Mouse (Mus musculus) liver, adult 2 months (tissue): ENCODE measurements around the gene Sept4. TPM values are rescaled to one million over a fixed set of nuclear protein-coding genes. Genes with fewer than 3 reads are reported as not detected.
A peak's percentile ranks its signal among the peaks of the same experiment; 100 is the strongest.

ENCODE experiments used
- DNase-seq: peaks from one replicate; pipeline ENCODE4 v3.0.0-alpha.2; 2011; ENCODE audit warnings: low read depth, low spot score; ENCODE audit errors: extremely low read depth
- H3K27ac ChIP-seq: fragments of 200-500 bp; replicated peaks from 2 replicates; pipeline ENCODE4 v1.5.1; 2012; ENCODE audit warnings: low read depth, mild to moderate bottlenecking, control low read depth, inconsistent platforms, low read length; ENCODE audit not compliant: insufficient read depth
- H3K27me3 ChIP-seq: fragments of 200-500 bp; 2 replicates; pipeline ENCODE4 v1.6.1; 2012; ENCODE audit warnings: mild to moderate bottlenecking, moderate library complexity, low read length, inconsistent platforms; ENCODE audit not compliant: control insufficient read depth, insufficient read depth
- H3K36me3 ChIP-seq: fragments of 200-500 bp; 2 replicates; pipeline ENCODE4 v1.6.1; 2012; ENCODE audit warnings: low read length, inconsistent platforms; ENCODE audit not compliant: control insufficient read depth, insufficient read depth
- H3K4me1 ChIP-seq: fragments of 200-500 bp; 2 replicates; pipeline ENCODE4 v1.6.1; 2011; ENCODE audit warnings: low read length; ENCODE audit not compliant: control insufficient read depth, insufficient read depth
- H3K4me3 ChIP-seq: fragments of 200-500 bp; 2 replicates; pipeline ENCODE4 v1.5.1; 2011; ENCODE audit warnings: low read depth, mild to moderate bottlenecking, control low read depth, low read length, moderate library complexity; ENCODE audit not compliant: insufficient read depth
- H3K79me2 ChIP-seq: fragments of 200-500 bp; 2 replicates; pipeline ENCODE4 v1.6.1; 2012; ENCODE audit warnings: inconsistent platforms, mild to moderate bottlenecking, low read length, moderate library complexity; ENCODE audit not compliant: control insufficient read depth, insufficient read depth
- H3K9ac ChIP-seq: fragments of 200-500 bp; 2 replicates; pipeline ENCODE4 v1.6.1; 2012; ENCODE audit warnings: low read depth, mild to moderate bottlenecking, control low read depth, inconsistent platforms, low read length
- CTCF ChIP-seq: fragments of 200-500 bp; IDR thresholded peaks from 2 replicates; pipeline ENCODE4 v1.5.1; 2011; ENCODE audit warnings: low read depth, low read length, control low read depth
- POLR2A ChIP-seq: fragments of 200-500 bp; IDR thresholded peaks from 2 replicates; pipeline ENCODE4 v1.6.1; 2011; ENCODE audit warnings: low read length, control low read depth; ENCODE audit not compliant: insufficient read depth; ENCODE audit errors: extremely low read depth
- WGBS: fragments of 180-500 bp; shearing (Covaris S2); methylation state at CpG from one replicate; pipeline ENCODE4 v1.1.7; 2018; 5-methylcytosine and 5-hydroxymethylcytosine counted together
- polyA plus RNA-seq: library from polyadenylated mRNA; depleted of rRNA; stranded (reverse); fragments of >200 nt; gene quantifications from 2 replicates; pipeline ENCODE4 v1.2.3, GENCODE M21; 2012
- total RNA-seq: library from RNA; depleted of rRNA; stranded (reverse); fragments of >200 nt; gene quantifications from 2 replicates; pipeline ENCODE4 v1.2.3, GENCODE M21; 2014

Sept4 gene
- total and polyA plus RNA-seq, 2 experiments = 10.8 TPM

GRCm38 (mm10) chr11:87580543-87581085 lies 11.9 kb downstream of the Sept4 start:
- peak overlapping the region; percentile 11; the same call in 1 of the 2 replicates for H3K4me3 ChIP-seq
- H3K27me3 ChIP-seq = no peaks in the 10 kb centered on the region
- no peak for TF ChIP-seq POLR2A
- H3K9ac ChIP-seq = no peak overlapping the region
- no peaks in the 10 kb centered on the region for H3K36me3 ChIP-seq
- DNase-seq = no peak
- H3K27ac ChIP-seq = no peak overlapping the region
- WGBS = 71% methylated on average over 10 of the region's 10 CpGs
- H3K79me2 ChIP-seq = no peaks in the 10 kb centered on the region
- peaks cover 4% of the 10 kb centered on the region; the same call in 1 of the 2 replicates for H3K4me1 ChIP-seq

- H3K79me2 ChIP-seq = no peaks in the 10 kb centered on the region
- no peaks in the 10 kb centered on the region for H3K27me3 ChIP-seq
- no peak overlapping the region; the same call in 1 of the 2 replicates for H3K27ac ChIP-seq
- no peak overlapping the region; the same call in 1 of the 2 replicates for H3K4me3 ChIP-seq
- peaks cover 6% of the 10 kb centered on the region; the same call in 1 of the 2 replicates for H3K4me1 ChIP-seq
- H3K9ac ChIP-seq = no peak overlapping the region; the same call in 1 of the 2 replicates
- no peak for DNase-seq
- WGBS = 85% methylated on average over 12 of the region's 12 CpGs
- no peak for TF ChIP-seq CTCF
- TF ChIP-seq POLR2A = no peak
- no peaks in the 10 kb centered on the region for H3K36me3 ChIP-seq
These were observed 12.6 kb downstream of the Sept4 start for GRCm38 (mm10) chr11:87581161-87581865.

GRCm38 (mm10) chr11:87581933-87582710 lies 13.4 kb downstream of the Sept4 start:
- H3K4me3 ChIP-seq = no peak overlapping the region
- no peak for DNase-seq
- TF ChIP-seq POLR2A = no peak
- TF ChIP-seq CTCF = no peak
- no peaks in the 10 kb centered on the region for H3K79me2 ChIP-seq
- H3K4me1 ChIP-seq = peaks cover 10% of the 10 kb centered on the region
- no peaks in the 10 kb centered on the region for H3K27me3 ChIP-seq
- H3K27ac ChIP-seq = 0 out of 2 replicates have a peak overlapping the region, but pooled peaks have one; percentile 4
- WGBS = 81% methylated on average over 8 of the region's 8 CpGs
- H3K9ac ChIP-seq = no peak overlapping the region
- no peaks in the 10 kb centered on the region for H3K36me3 ChIP-seq

- Histone ChIP-seq H3K9ac (no peak overlapping the region), H3K27ac (peak overlapping the region; percentile 43)
These were observed 14.8 kb downstream of the Sept4 start for GRCm38 (mm10) chr11:87583291-87584034.

GRCm38 (mm10) chr11:87584711-87585505 lies 16.2 kb downstream of the Sept4 start:
- H3K4me1 ChIP-seq = peaks cover 16% of the 10 kb centered on the region
- DNase-seq = peak; percentile 29
- 52% methylated on average over 10 of the region's 10 CpGs for WGBS
- no peak overlapping the region for H3K9ac ChIP-seq
- H3K36me3 ChIP-seq = no peaks in the 10 kb centered on the region
- H3K4me3 ChIP-seq = no peak overlapping the region
- peak overlapping the region; percentile 43 for H3K27ac ChIP-seq
- no peaks in the 10 kb centered on the region for H3K79me2 ChIP-seq
- no peaks in the 10 kb centered on the region for H3K27me3 ChIP-seq
- TF ChIP-seq POLR2A = no peak
- no peak for TF ChIP-seq CTCF

More at GRCm38 (mm10) chr11:87583291-87584034, 14.8 kb downstream of the Sept4 start:
- Histone ChIP-seq H3K79me2 (no peaks in the 10 kb centered on the region), H3K36me3 (no peaks in the 10 kb centered on the region), H3K27me3 (no peaks in the 10 kb centered on the region), H3K4me1 (peaks cover 10% of the 10 kb centered on the region), H3K4me3 (no peak overlapping the region)
- whole genome bisulfite sequencing = 83% methylated on average over 6 of the region's 6 CpGs
- no peak for DNase-seq
- TF ChIP-seq POLR2A = no peak
- TF ChIP-seq CTCF = no peak
